Comparison of ENCODE assay signal across 9 mouse cellular contexts in the genomic region with DNA sequence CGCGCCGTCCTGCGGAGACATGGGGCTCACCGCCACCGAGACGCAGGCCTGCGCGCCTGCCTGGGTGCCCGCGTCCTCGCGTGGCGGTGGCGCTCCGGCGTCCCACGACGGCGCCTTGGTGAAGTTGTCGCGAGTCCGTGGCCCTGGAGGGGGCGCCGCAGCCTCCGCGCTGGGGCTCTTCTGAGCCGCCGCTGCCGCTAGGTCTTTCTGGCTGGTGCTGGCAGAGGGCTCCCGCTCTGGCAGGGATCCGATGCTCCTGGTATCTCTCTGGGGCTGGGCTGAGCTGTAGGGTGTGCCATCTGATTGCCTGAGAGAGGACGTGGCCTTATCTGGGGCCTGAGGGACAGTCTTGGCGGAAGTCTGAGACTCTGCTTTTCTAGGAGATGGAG. TPM values are rescaled to one million over a fixed set of nuclear protein-coding genes. Genes with fewer than 3 reads are reported as not detected.
DNase-seq lines count a peak whose midpoint lies in the region; ATAC-seq and TF ChIP-seq lines count a peak whose summit lies in the region.
"Had no signal": no experiment of that assay in that cellular context is flagged by ENCODE, and none has a peak within 500 bp of the region (broad histone marks: within the 10 kb centered on the region; RNA-seq: fewer than 3 reads in every experiment).

No protein-coding gene starts in this region.

- H3K27ac ChIP-seq in limb, embryonic 14.5 days (replicated peaks; ENCODE audit: low read depth, low read length), result no peak overlapping the region
- H3K27ac ChIP-seq: macrophage had no signal

- ATAC-seq in limb, embryonic 14.5 days (ENCODE audit: low FRiP score, low read depth), result no peak
- no peak for ATAC-seq in megakaryocyte-erythroid progenitor cell, adult 5-6 weeks (replicated peaks; ENCODE audit: low FRiP score, low TSS enrichment, poor library complexity, severe bottlenecking)

- no peak for TF ChIP-seq POLR2A in limb, embryonic 14.5 days (IDR thresholded peaks at IDR 0.05; ENCODE audit: borderline replicate concordance, extremely low read depth, insufficient read depth, insufficient read length)

- H3K4me1 ChIP-seq in limb, embryonic 14.5 days (ENCODE audit: control insufficient read depth, insufficient read depth, low read length), result peaks cover 2% of the 10 kb centered on the region; the same call in 1 of the 2 replicates

- peak overlapping the region; percentile 44 for H3K4me3 ChIP-seq in limb, embryonic 14.5 days (replicated peaks; ENCODE audit: low read length)

- H3K4me2 ChIP-seq in limb, embryonic 14.5 days (replicated peaks; ENCODE audit: low read depth, low read length, severe bottlenecking), result peak overlapping the region; percentile 57

- WGBS in limb, embryonic 14.5 days, result 14% methylated on average over 14 of the region's 34 CpGs

- no peaks in the 10 kb centered on the region for H3K36me3 ChIP-seq in limb, embryonic 14.5 days (ENCODE audit: control insufficient read depth, insufficient read depth, low read length)

- peaks cover 47% of the 10 kb centered on the region for H3K27me3 ChIP-seq in limb, embryonic 14.5 days (ENCODE audit: control insufficient read depth, insufficient read depth, low read length)

- peak; percentile 37 for DNase-seq in adrenal gland, postnatal 14 days
- no peak for DNase-seq in adrenal gland, adult 8-10 months
- peak; percentile 50 for DNase-seq in right cerebral cortex, postnatal 4 days
- no peak for DNase-seq in right cerebral cortex, postnatal 25 days
- DNase-seq in limb, embryonic 14.5 days (ENCODE audit: low spot score), result no peak
- DNase-seq in adipocyte (ENCODE audit: low spot score), result no peak
- no peak for DNase-seq in urinary bladder, adult 18-20 months (ENCODE audit: low spot score in 2 of 2)

- no peak overlapping the region; the same call in 1 of the 2 replicates for H3K9ac ChIP-seq in limb, embryonic 14.5 days (ENCODE audit: low read depth, low read length, severe bottlenecking)

- H3K9me3 ChIP-seq in limb, embryonic 14.5 days (ENCODE audit: control insufficient read depth, low read length), result no peaks in the 10 kb centered on the region

RNA-seq across cellular contexts. Expression of gene Gprin1, which starts 11.5 kb away (rescaled TPM):
- 3.5 and 5.1 TPM in 2 replicates for total RNA-seq in adrenal gland, postnatal 14 days (2021)
- total RNA-seq in adrenal gland, adult 8-10 months (2022), result 1 to 10 TPM; 4.0 to 6.4 (median 4.2) TPM
- polyA plus RNA-seq in limb, embryonic 14.5 days (2012; rRNA removed), result 0.70 and 0.87 TPM in 2 replicates
- polyA plus RNA-seq in limb, embryonic 14.5 days (2014; fragmentation: Nextera tagmentation; extraction: Ambion mirVana), result 0.32 and 0.67 TPM in 2 replicates
- total RNA-seq in megakaryocyte-erythroid progenitor cell, adult 5-6 weeks (2014; fragmentation: Nextera tagmentation), result not detected in 2 replicates
- total RNA-seq in megakaryocyte-erythroid progenitor cell, adult 5-6 weeks (2017), result not detected in 2 replicates
- polyA plus RNA-seq: macrophage had no signal

RNA-seq across cellular contexts. Expression of gene Sncb, which starts 28.2 kb away (rescaled TPM):
- total RNA-seq in adrenal gland, postnatal 14 days (2021), result 0.96 and 2.5 TPM in 2 replicates
- 1 to 10 TPM; 1.8 to 5.6 (median 3.5) TPM for total RNA-seq in adrenal gland, adult 8-10 months (2022)
- 0.30 TPM in 1 of 2 replicates, not detected in the other for polyA plus RNA-seq in limb, embryonic 14.5 days (2012; rRNA removed)
- 0.40 TPM in 1 of 2 replicates, not detected in the other for polyA plus RNA-seq in limb, embryonic 14.5 days (2014; fragmentation: Nextera tagmentation; extraction: Ambion mirVana)
- total RNA-seq in megakaryocyte-erythroid progenitor cell, adult 5-6 weeks (2014; fragmentation: Nextera tagmentation), result not detected in 2 replicates
- total RNA-seq in megakaryocyte-erythroid progenitor cell, adult 5-6 weeks (2017), result not detected in 2 replicates
- polyA plus RNA-seq: macrophage had no signal

RNA-seq across cellular contexts. Expression of gene Cdhr2, which starts 36.9 kb away (rescaled TPM):
- 0.22 TPM in 1 of 2 replicates, not detected in the other for total RNA-seq in adrenal gland, postnatal 14 days (2021)
- total RNA-seq in adrenal gland, adult 8-10 months (2022), result not detected
- 0.06 and 0.08 TPM in 2 replicates for polyA plus RNA-seq in limb, embryonic 14.5 days (2012; rRNA removed)
- polyA plus RNA-seq in limb, embryonic 14.5 days (2014; fragmentation: Nextera tagmentation; extraction: Ambion mirVana), result 0.06 TPM in 1 of 2 replicates, not detected in the other
- total RNA-seq in megakaryocyte-erythroid progenitor cell, adult 5-6 weeks (2014; fragmentation: Nextera tagmentation), result not detected in 2 replicates
- not detected in 2 replicates for total RNA-seq in megakaryocyte-erythroid progenitor cell, adult 5-6 weeks (2017)
- polyA plus RNA-seq: macrophage had no signal

RNA-seq across cellular contexts. Expression of gene Rnf44, which starts 44.5 kb away (rescaled TPM):
- total RNA-seq in adrenal gland, postnatal 14 days (2021), result 112 and 118 TPM in 2 replicates
- 100 to 1,000 TPM; 117 to 123 (median 122) TPM for total RNA-seq in adrenal gland, adult 8-10 months (2022)
- 118 and 194 TPM in 2 replicates for polyA plus RNA-seq in limb, embryonic 14.5 days (2012; rRNA removed)
- 70.1 and 74.3 TPM in 2 replicates for polyA plus RNA-seq in limb, embryonic 14.5 days (2014; fragmentation: Nextera tagmentation; extraction: Ambion mirVana)
- 92.1 and 118 TPM in 2 replicates for total RNA-seq in megakaryocyte-erythroid progenitor cell, adult 5-6 weeks (2014; fragmentation: Nextera tagmentation)
- 12.7 and 17.9 TPM in 2 replicates for total RNA-seq in megakaryocyte-erythroid progenitor cell, adult 5-6 weeks (2017)

RNA-seq across cellular contexts. Expression of gene Eif4e1b, which starts 45.6 kb away (rescaled TPM):
- total RNA-seq in adrenal gland, postnatal 14 days (2021), result not detected in 2 replicates
- not detected for total RNA-seq in adrenal gland, adult 8-10 months (2022)
- polyA plus RNA-seq in limb, embryonic 14.5 days (2012; rRNA removed), result not detected in 2 replicates
- polyA plus RNA-seq in limb, embryonic 14.5 days (2014; fragmentation: Nextera tagmentation; extraction: Ambion mirVana), result not detected in 2 replicates
- not detected in 2 replicates for total RNA-seq in megakaryocyte-erythroid progenitor cell, adult 5-6 weeks (2014; fragmentation: Nextera tagmentation)
- total RNA-seq in megakaryocyte-erythroid progenitor cell, adult 5-6 weeks (2017), result not detected in 2 replicates
- polyA plus RNA-seq: macrophage had no signal

Comparison
In these comparisons a context has a peak if more than half of its experiments do, and no peak if none do; other contexts are left out.
1. DNase-seq: peak in adrenal gland, postnatal 14 days (single experiment) and right cerebral cortex, postnatal 4 days (single experiment); none in adrenal gland, adult 8-10 months (single experiment), right cerebral cortex, postnatal 25 days (single experiment), limb, embryonic 14.5 days (single experiment), adipocyte (single experiment) and urinary bladder, adult 18-20 months (0 of 2).